Mouse (Mus musculus) neutrophil, adult 83 days (primary cell): ENCODE data around the gene Klhl29. TPM values are rescaled to one million over a fixed set of nuclear protein-coding genes. Genes with fewer than 3 reads are reported as not detected.

ENCODE experiments used
- total RNA-seq, 2 experiments: library from RNA; stranded (reverse); gene quantifications; one replicate each; pipeline ENCODE4 v1.2.4; 2023

The Klhl29 gene
- not detected for total RNA-seq

DNA sequence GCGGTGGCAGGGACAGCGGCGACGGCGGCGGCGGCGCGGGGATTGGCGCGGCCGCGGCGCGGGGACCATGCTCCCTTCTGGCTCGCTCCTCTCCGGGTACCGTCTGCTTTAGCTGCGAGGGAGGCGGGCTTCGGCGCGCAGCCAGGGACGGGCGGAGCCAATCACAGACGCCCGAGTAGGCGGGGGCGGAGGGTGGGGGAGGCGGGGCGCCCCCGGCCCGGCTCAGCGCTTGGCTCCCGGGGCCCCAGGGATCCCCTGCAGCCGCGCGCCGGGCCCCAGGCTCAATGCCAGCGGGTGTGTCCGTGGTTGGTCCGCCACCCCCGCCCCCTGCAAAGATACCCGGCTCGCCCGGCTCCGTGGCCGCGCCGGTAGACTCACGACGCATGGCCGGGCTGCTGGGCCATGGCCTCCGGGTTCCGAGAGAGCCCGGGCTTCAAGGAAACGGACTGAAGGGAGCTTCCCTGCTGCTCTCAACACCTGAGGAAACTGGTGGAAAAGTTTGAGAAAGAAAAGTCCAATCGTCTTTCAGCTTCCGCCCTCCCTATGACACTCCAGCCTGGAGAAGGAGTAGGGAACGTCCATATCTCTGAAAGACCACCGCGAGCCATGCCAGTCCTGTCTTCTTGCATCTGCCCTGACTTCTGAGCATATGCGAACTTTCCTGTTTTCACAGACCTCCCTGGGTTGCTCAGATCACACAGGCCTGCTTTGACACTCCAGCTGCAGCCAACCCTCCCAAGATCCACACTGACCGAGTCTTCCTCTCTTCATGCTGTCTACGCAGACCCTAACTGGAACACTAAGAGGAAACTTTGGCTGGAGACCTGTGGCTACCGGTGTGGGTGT lies at the start of gene Klhl29:
TSS of gene Klhl29 (minus strand) at position 67 of the 846 bp plus-strand sequence.

